Mouse (Mus musculus) MEL (cell line): Measurements from ENCODE around the gene Zfp3.

ENCODE experiments used
- CHD1 ChIP-seq: IDR thresholded peaks from 2 replicates; pipeline ENCODE4 v1.6.1; 2012; ENCODE audit warnings: low read depth, mild to moderate bottlenecking, inconsistent platforms, low read length, improper control_type of control experiment
- CTCF ChIP-seq, 3 experiments: IDR thresholded peaks in 2 of 3; conservative IDR thresholded peaks in 1 of 3; 2 replicates each; pipeline ENCODE4 v1.5.1; 2011 to 2012; ENCODE audit warnings: low read length in 3 of 3, low read depth in 2 of 3, mild to moderate bottlenecking in 2 of 3, improper control_type of control experiment in 1 of 3, inconsistent platforms in 1 of 3, mixed read lengths in 1 of 3, moderate library complexity in 1 of 3; ENCODE audit not compliant: control insufficient read depth in 1 of 3, insufficient read depth in 1 of 3, poor library complexity in 1 of 3, severe bottlenecking in 1 of 3
- KAT2A ChIP-seq: conservative IDR thresholded peaks from 2 replicates; pipeline ENCODE4 v1.6.1; 2012; ENCODE audit warnings: low read depth, low read length, improper control_type of control experiment, inconsistent platforms
- RAD21 ChIP-seq: IDR thresholded peaks from 2 replicates; pipeline ENCODE4 v1.6.1; 2011; ENCODE audit warnings: mild to moderate bottlenecking, low read depth, low read length, improper control_type of control experiment
- TCF12 ChIP-seq: IDR thresholded peaks from 2 replicates; pipeline ENCODE4 v1.6.1; 2014; ENCODE audit warnings: low read depth, mild to moderate bottlenecking, inconsistent platforms, low read length, improper control_type of control experiment, moderate library complexity
- ZKSCAN1 ChIP-seq: IDR thresholded peaks from 2 replicates; pipeline ENCODE4 v1.6.1; 2012; ENCODE audit warnings: low read depth, mild to moderate bottlenecking, inconsistent platforms, low read length, improper control_type of control experiment, moderate library complexity
- ZMIZ1 ChIP-seq: IDR thresholded peaks from 2 replicates; pipeline ENCODE4 v1.6.1; 2012; ENCODE audit warnings: low read depth, mild to moderate bottlenecking, inconsistent platforms, low read length, improper control_type of control experiment, moderate library complexity

DNA sequence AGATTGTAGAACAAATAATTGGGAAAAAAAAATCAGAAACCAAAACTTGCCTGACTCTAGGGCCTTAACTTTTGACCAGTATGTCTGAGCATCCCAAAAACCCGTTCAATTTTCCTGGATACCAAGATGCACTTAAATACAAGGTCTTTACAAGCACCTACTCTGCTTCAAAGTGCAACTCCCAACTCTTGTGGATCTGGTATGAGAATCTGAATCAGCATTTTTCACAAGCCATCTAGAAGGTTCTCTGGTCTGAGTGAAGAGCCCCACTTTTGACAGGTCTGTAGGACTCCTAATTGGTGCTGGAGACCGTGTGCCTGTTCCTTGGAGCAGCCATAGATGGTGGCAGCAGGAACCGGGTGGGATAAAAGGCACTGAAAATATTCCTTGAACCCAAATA, 40.4 kb downstream of the Zfp3 start:
- TF ChIP-seq CHD1 (no peak), TCF12 (no peak), RAD21 (no peak), ZMIZ1 (no peak), CTCF (IDR thresholded peaks at IDR 0.05 in 2 of 3, conservative IDR thresholded peaks at IDR 0.05 in 1 of 3; ENCODE audit: control insufficient read depth in 1 of 3, insufficient read depth in 1 of 3, low read depth in 2 of 3, low read length in 3 of 3, poor library complexity in 1 of 3, severe bottlenecking in 1 of 3) (no peak), ZKSCAN1 (no peak), KAT2A (no peak)
